Mouse (Mus musculus): ENCODE data around the gene Sit1.

Sit1 gene

DNA sequence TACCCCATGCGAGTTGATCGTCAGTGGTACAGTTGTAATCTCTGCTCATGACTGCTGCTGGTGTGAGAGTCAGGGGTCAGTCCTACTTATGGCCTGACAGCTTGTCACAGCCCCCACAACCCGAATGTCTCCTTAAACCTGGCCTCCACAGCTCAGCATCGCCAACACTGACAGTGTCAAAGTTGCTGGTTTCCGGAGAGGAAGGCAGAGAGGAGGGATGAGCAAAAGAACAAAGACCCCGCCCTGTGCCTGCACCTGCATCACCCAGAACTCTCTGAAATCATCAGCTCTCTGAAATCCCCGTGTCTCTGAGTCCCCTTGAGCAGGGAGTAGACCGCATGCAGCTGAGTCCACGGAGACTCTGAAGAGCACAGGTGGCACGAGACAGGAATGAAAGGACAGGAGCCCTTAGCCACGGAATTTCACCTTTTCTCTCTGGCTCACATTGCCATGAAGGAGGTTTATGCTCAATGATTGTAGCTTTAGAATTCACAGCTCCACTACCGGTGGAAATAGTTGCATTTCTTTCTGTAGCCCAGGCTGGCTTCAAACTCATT, at the start of gene Sit1:
TSS of gene Sit1 (minus strand) at position 200 of the 557 bp plus-strand sequence.
- no peak for DNase-seq (ENCODE audit: low spot score in 2 of 2)

DNA sequence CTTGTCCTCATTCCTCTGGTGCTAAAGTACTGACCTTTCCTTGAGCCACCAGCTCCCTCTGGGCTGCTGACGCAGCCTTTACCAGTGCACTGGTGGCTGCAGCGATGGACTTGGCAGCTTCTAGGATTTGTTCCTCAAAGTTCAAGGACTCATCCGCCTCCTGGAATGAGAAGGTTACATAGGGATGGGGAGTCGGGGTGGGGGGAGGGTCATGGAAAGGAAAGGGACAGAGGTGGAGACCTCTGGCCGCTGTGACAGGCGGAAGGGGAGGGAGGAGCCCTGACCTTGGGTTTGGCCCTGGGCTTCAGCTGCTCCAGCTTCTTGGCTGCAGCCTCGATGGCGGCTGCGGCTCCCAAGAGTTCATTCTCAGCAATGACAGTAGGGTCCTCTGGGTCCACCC, 49.7 kb upstream of the Sit1 start:
- no peak for DNase-seq (ENCODE audit: low spot score in 2 of 2)

DNA sequence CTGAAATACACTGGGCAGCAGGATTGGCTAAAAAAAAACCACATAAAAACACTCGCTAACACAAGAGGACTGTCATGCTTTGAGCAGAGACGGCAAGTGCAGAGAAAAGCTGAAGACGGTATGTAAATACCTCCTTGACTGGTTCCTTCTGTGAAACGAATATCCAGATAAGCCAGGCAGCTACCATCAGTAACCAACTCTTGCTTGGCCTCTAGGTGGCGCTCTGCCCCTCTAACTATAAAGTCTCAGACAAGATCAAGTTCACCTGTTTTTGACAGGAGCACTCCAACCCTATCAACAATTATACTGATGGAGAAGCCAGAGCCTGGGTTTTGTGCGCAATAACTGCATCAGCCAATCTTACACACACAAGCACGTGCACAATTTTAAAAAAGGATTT, 47.0 kb upstream of the Sit1 start:
- DNase-seq (ENCODE audit: low spot score in 2 of 2) = peak in 1 of 2 experiments; percentile 70

DNA sequence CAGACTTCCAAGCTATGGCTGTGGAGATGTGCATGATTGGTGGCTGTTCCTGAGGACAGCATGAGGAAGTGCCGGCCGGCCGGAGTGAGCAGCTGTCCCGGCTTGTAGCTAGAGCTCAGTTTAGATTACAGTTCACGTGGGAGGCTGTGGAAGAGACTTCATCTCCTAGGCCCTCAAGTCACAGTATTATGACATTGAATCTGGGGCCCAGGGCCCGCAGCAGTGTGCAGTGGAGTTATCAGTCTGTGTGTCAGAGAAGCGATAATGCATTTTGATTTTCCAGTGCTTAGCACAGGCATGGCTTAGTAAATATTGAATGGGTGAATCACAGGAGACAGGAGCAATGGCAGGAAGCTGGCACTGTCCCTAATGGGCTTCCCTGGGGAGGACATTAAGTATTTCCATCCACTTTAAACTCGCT, 46.6 kb upstream of the Sit1 start:
- no peak for DNase-seq (ENCODE audit: low spot score in 2 of 2)

DNA sequence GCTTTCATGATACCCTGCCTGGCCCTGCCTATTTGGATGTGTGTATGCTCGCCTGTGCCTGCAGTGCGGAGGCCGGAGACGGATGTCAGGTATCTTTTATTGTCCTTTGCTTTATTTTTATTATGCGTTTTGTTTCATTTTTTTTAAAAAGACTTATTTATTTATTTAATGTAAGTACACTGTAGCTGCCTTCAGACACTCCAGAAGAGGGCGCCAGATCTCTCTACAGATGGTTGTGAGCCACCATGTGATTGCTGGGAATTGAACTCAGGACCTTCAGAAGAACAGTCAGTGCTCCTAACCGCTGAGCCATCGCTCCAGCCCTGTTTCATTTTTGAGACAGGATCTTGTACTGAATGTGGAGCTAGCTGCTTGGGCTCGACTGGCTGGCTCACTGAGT, 45.0 kb upstream of the Sit1 start:
- DNase-seq (ENCODE audit: low spot score in 2 of 2) = no peak

DNA sequence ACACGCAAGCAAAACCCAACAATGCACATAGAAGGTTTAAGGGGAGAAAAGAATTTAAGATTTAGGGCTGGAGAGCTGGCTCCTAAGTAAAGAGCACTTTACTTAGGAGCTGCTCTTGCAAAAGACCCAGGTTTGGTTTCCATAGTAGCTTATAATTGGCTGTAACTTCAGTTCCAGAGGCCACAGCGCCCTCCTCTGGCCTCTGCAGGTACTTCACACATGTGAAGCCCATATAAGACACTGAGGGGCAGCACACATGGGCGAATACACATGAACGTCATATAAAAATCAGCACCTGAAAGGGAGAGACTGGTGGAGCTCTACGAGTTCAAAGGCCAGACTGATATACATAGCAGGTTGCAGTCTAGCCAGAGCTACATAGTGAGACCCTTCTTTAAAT, 44.3 kb upstream of the Sit1 start:
- DNase-seq (ENCODE audit: low spot score in 2 of 2) = no peak

DNA sequence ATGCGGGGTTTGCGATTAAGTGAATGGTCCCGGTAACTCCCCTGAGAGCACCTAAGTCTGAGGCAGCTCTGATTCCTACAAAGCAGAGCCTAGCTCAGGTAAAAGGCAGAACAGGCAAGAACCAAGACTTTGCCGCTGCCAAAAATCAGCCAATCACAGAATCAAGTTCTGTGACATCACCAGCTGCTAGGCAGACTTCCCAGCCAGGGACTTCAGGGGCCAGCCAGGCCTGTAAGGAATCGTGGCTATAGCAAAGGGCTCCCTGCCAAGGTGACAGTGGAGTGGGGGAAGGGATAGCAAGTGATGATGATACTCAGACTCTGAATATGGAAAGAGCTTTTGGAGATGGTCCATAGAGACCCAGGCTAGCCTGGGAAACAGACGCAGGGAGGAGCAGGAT, 36.4 kb upstream of the Sit1 start:
- peak; percentile 86 to 89 for DNase-seq (ENCODE audit: low spot score in 2 of 2)

DNA sequence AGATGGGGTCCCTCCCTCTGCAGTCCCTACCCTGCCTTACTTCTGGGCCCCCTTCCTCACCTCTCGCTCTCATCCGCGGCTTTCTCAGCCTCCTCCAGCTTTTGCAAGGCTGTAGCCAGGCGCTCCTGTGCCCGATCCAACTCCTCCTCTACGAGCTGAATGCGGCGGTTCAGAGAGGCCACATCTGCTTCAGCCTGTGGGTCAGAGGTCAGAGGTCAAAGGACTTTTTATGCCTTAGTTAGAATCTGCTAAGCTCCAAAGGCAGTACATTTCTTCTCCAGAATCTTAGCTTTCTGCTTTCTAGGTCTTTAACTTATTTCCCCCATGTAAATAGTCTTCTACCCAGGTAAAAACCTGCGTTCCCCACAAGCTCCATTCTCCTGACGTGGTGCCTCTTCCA, 36.0 kb upstream of the Sit1 start:
- DNase-seq (ENCODE audit: low spot score in 2 of 2) = no peak

DNA sequence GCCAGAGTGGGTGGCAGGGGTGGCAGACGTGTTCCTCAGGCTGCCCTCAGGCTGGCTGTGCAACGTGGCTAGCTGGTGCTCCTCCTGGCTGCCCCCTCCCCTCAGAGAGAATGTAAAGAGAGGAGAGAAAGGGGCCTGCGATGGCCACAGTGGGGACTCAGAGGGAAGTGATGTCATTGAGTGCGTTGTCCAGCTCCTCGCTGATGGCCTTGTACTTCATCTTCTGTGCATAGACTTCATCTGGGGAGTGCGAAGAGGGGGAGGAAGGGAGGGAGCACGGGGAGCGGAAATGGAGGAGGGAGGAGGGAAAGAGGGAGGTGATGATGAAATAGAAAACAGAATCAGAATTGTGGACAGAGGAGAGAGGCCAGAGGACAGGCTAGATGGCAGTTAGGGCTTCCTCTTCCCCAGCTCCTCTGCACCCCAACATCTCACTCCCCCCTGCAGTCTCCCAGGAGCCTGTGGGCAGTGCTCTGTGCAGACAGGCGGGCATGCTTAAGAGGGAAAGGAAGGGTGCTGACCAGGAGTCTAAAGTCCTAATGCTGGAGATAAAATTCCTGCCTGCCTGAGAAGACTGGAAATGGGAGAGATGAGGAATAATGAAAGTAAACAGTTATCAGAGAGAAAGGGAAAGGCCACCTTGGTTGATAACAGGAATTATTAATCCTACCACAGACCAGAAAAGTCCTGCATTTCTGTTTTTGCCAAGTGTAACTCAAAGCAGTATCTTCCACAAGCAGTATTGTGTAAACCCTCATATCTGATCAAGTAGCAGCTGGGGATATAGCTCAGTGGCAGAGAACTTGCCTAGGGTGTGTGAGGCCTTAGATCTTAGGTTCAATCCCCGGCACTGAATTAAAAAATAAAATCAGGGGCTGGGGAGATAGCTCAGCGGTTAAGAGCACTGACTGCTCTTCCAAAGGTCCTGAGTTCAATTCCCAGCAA, 32.5 kb upstream of the Sit1 start:
- no peak for DNase-seq (ENCODE audit: low spot score in 2 of 2)

DNA sequence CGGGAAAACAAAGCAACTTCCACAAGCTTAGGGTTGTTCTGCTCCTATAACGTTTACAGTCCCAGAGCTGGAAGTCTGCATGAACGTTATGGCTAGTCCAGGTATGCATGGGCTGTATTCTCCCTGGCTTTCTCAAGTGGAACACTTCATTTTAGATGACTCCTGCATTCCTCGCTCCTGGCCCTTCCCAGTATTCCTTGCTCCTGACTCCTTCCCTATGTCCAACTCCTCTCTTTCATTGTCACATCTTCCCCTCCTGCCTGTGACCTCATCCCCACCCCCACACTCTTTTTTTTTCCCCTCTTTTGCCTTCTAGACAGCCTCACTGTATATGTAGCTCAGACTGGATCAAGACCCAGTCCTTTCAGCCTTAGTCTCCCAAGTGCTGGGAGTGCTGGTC, 30.3 kb upstream of the Sit1 start:
- DNase-seq (ENCODE audit: low spot score in 2 of 2) = no peak

DNA sequence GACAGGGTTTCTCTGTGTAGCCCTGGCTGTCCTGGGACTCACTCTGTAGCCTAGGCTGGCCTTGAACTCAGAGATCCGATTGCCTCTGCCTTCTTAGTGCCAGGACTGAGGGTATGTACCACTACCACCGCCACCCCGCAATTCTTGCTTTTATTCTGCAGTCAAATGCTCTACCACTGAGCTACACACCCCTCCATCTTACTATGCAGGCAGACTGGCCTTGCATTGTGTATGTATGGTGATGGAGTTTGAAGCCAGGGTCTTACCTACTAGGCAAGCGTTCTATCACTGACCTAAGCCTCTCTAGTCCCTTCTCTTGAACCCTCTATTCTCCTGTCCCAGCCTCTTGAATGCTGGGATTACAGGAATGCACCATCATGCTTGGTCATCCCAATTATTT, 29.8 kb upstream of the Sit1 start:
- DNase-seq (ENCODE audit: low spot score in 2 of 2) = no peak

DNA sequence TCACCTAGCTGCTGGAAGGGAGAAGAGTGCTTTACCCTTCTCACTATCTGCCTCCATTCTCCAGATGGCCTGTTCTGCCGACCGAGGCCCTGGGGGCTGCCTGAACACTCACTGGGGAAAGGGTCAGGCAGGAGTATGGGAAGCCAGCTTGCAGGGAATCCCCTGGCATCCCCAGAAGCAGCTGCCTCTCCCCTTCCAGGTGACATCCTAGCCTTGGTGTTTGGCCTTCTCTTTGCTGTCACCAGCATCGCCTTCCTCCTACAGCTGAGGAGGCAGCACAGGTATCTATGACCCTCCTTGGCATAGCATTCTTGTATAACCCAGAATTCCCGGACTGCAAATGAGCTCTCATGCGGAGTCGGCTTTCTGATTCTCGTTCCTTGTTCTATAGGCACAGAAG, 29.1 kb upstream of the Sit1 start:
- no peak for DNase-seq (ENCODE audit: low spot score in 2 of 2)

DNA sequence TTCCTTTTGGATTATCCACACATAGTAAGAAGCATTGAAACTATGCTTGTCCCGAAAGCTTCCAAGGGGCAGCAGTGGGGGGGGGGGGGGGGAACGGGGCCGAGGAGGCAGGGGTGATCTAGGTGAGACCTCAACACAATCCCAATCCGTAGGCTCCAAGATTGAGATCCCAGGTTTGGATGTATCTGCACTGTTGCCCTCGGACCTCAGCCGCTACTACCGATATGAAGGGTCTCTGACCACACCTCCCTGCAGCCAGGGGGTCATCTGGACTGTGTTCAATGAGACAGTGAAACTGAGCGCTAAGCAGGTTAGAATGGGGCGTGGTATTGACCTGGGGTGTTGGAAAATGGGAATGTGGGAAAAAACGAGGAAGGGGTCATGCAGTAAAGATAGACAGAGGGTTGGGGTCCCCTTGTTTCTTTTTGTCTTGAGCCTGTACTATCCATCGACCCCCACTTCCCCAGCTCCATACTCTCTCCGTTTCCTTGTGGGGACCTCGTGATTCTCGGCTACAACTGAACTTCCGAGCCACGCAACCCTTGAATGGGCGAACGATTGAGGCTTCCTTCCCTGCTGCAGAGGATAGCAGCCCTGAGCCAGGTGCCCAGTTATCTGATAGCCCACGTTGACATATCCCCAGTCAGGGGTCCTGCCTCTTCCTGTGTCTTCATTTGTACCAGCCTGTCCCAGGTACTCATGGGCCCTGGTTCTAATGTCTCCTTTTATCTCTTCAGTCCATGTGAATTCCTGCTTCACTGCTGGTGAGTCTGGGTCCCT, 28.3 kb upstream of the Sit1 start:
- no peak for DNase-seq (ENCODE audit: low spot score in 2 of 2)

DNA sequence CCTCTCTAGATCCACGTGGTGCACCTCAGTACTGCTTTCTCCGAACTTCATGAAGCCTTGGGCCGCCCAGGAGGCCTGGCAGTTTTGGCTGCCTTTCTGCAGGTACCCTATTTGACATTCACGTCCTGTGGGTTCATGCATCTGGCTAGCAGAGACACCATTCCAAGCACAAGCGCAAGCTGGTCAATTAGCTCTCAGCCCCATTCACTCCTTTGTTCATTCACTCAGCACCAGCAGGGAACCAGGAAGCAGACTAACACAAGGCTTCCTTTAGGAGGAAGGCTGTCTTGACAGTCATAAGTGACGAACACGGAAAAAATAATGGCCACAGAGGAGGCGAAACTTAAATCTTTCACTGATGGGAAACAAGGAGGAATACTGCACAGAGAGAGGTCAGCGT, 25.6 kb upstream of the Sit1 start:
- DNase-seq (ENCODE audit: low spot score in 2 of 2) = no peak

DNA sequence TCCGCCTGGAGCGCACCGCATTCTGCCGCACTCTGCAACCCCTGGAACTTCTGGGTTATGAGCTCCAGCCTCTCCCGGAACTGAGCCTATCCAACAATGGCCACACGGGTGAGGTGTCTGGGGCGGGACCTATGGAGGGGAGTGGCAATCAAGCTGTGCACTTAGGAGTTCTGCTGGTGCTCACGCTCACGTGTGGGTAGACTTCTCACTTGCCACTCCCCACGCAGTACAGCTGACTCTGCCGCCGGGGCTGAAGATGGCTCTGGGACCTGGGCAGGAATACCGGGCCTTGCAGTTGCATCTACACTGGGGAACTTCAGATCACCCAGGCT, 25.1 kb upstream of the Sit1 start:
- DNase-seq (ENCODE audit: low spot score in 2 of 2) = peak in 1 of 2 experiments; percentile 60

DNA sequence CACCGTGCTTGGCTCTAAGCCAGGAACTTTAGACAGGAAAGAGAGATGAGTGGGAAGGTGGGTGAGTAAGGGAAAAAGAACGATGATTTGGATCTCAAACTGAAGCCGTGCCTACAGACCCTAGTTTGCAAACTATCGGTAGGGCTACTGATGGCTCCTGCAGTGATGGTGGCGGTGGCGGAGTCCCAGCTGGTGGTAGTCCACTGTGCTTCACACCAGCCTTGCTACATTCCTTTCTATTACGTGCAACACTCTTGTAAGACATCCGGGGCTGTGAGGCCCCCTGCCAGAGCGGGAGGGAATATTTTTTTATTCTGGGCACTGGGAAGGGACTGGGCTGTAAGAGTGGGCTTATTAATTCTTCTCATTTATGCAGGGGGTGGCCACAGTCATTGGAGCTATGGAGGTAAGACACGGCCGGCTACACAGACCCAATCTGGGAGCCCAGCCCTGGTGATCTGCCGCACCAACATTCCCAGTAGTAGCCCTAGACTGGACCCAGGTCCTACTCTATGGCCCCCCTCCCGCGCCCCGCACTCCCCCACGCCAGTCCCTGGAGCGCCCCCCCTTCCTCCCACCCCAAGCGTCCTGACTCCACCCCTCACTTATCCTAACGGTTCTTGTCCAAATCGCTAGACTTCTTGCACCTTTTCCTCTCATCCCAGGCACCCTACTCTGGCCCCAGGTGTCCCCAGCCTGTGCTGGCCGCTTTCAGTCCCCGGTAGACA, 24.6 kb upstream of the Sit1 start:
- no peak for DNase-seq (ENCODE audit: low spot score in 2 of 2)

DNA sequence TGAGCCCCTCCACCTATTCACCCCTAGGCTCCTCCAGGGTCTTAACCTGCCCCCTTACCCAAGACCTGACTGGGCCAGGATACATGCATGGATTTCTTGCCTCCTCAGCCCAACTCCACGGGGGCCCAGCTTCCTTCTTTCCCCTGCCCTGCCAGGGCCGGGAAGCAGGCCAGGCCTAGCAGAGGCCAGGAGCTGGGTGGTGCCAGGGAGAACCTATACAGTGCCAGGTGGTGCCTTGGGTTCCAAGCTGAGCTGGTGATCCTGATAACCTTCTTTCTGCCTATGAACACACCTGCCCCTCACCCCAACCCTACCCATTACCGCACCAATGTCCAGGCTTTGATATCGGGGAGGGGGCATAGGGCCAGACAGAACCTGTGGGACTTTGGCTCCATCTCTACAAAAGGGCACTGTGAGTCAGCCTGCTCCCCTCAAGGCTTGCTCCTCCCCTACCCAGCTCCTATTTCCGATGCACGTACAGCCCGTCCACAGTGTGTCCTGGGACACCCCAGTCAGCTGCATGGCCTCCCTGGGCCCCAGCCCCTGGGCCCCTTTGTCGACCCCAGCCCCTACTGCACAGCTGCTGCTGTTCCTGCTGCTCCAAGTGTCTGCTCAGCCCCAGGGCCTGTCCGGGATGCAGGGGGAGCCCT, 23.1 kb upstream of the Sit1 start, which contains the start of gene Car9:
TSS of gene Car9 (plus strand) at position 431 of the 650 bp plus-strand sequence.
- no peak for DNase-seq (ENCODE audit: low spot score in 2 of 2)

DNA sequence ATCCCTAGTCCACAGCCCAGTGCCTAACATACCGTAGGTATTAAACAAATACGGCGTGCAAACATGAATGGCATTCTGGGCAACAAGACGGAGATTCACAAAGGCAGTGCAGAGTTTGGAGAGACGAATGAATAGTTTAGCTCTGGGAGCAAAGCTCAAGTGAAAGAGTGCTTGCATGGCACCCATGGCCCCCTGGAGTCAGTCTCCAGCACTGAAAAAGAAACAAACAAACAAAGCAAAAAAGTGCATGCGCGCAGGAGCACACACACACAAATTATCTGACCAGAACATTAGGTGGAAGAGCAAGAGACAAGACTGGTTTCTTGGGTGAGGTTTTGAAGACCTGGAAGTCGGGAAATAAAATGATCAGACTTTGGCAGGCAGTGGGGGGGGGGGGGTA, 22.5 kb upstream of the Sit1 start:
- DNase-seq (ENCODE audit: low spot score in 2 of 2) = no peak

DNA sequence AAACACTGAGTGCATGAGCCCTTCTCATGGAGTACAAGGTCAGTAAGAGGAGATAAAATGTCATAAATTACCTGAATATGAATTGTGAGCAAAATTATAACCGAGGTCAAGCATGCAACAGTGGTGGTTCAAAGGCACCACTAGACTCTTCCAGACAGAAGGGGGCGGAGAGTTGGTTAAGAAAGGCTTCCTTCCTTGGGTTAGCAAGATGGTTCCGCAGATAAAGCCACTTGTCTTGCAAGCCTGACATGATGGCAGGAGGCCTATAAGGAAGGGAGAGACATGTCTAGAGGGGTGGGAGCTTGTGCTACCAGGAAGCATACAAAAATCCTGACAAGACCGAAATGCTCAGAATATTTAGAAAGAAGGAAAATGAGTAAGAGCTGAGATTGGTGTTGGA, 20.7 kb upstream of the Sit1 start:
- no peak for DNase-seq (ENCODE audit: low spot score in 2 of 2)

DNA sequence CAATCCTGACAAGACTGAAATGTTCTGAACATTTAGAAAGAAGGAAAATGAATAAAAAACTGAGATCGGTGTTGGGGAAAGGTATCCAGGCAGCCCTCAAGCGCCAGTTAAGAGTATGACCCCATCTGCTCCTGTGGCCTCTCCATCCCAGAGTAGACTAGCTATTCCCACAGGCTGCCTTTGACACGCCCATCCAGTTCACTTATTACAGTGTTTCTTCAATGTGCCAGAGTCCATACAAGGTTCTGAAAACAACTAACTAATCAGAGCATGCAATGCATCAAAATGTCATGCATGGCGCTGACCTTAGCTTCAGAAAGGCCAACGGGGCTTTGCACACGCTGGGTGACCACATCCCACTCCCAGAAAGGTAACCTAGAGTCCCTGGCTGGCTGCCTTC, 20.0 kb upstream of the Sit1 start:
- no peak for DNase-seq (ENCODE audit: low spot score in 2 of 2)

DNA sequence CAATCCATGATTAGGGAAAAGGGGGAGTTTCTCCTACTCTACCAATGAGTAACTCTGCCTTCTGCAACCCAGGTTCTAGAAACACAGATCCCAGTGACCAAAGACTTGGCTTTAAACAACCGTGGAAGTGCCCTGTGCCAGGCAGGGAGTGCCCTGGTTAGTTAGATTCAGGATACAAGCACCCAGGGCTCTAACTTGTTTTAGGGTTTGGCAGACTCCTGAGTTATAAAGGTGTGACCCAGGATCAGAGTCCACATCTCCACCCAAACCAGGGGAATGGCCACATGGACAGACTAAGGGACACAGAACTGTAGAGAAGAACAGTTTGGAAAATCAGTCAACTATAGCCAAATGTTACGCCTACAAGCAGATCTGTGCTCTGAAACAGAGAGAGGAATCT, 19.5 kb upstream of the Sit1 start:
- no peak for DNase-seq (ENCODE audit: low spot score in 2 of 2)

All from urinary bladder, postnatal 36 days (tissue).